Mouse (Mus musculus) limb, embryonic 10.5 days (tissue): Measurements from ENCODE around the gene Psmd12. TPM values are rescaled to one million over a fixed set of nuclear protein-coding genes. Genes with fewer than 3 reads are reported as not detected.
A peak's percentile ranks its signal among the peaks of the same experiment; 100 is the strongest.

Source experiments
- DNase-seq: peaks from one replicate; pipeline ENCODE4 v3.0.0-alpha.2; 2017; ENCODE audit warnings: low spot score
- H3K27ac ChIP-seq: fragments of 300-500 bp; sonication (generic); 2 replicates; pipeline ENCODE4 v1.5.1; 2016; ENCODE audit warnings: mild to moderate bottlenecking
- H3K27me3 ChIP-seq: fragments of 300-500 bp; sonication (generic); 2 replicates; pipeline ENCODE4 v1.6.1; 2016; ENCODE audit warnings: low read depth, mild to moderate bottlenecking; ENCODE audit not compliant: poor library complexity, severe bottlenecking
- H3K36me3 ChIP-seq: fragments of 300-500 bp; sonication (generic); 2 replicates; pipeline ENCODE4 v1.6.1; 2016; ENCODE audit warnings: mild to moderate bottlenecking, moderate library complexity
- H3K4me1 ChIP-seq: fragments of 300-500 bp; sonication (generic); 2 replicates; pipeline ENCODE4 v1.6.1; 2016
- H3K4me3 ChIP-seq: fragments of 300-500 bp; sonication (generic); 2 replicates; pipeline ENCODE4 v1.5.1; 2016; ENCODE audit warnings: mild to moderate bottlenecking, moderate library complexity
- H3K9me3 ChIP-seq: fragments of 300-500 bp; sonication (generic); replicated peaks from 2 replicates; pipeline ENCODE4 v1.6.1; 2016; ENCODE audit warnings: mild to moderate bottlenecking
- WGBS: fragments of 180-500 bp; shearing (Covaris S2); methylation state at CpG from one replicate; pipeline ENCODE4 v1.1.7; 2016; 5-methylcytosine and 5-hydroxymethylcytosine counted together
- polyA plus RNA-seq: library from polyadenylated mRNA; unstranded; fragments of >200 nt; fragmentation: Nextera tagmentation; extraction: Ambion mirVana; gene quantifications from 2 replicates; pipeline ENCODE4 v1.2.1, GENCODE M21; 2016

The Psmd12 gene
- polyA plus RNA-seq, 1 experiment from 2014 or later = 229 TPM

- Histone ChIP-seq H3K9me3 (no peaks in the 10 kb centered on the region), H3K36me3 (peaks cover 34% of the 10 kb centered on the region), H3K27ac (no peak overlapping the region), H3K27me3 (no peaks in the 10 kb centered on the region), H3K4me3 (no peak overlapping the region), H3K4me1 (peaks cover 30% of the 10 kb centered on the region)
- no peak for DNase-seq
- WGBS = 82% methylated on average over 1 of the region's 1 CpGs
Measured at GRCm38 (mm10) chr11:107465969-107466368, 13.3 kb upstream of the Psmd12 start.

GRCm38 (mm10) chr11:107466611-107467391, 12.5 kb upstream of the Psmd12 start:
- 84% methylated on average over 6 of the region's 6 CpGs for WGBS
- no peak for DNase-seq
- Histone ChIP-seq H3K4me3 (no peak overlapping the region), H3K36me3 (peaks cover 27% of the 10 kb centered on the region), H3K27ac (no peak overlapping the region), H3K9me3 (no peaks in the 10 kb centered on the region), H3K4me1 (peaks cover 38% of the 10 kb centered on the region), H3K27me3 (no peaks in the 10 kb centered on the region)

GRCm38 (mm10) chr11:107468252-107469030, 10.8 kb upstream of the Psmd12 start:
- WGBS = 22% methylated on average over 16 of the region's 16 CpGs
- Histone ChIP-seq H3K27ac (peak overlapping the region; percentile 94), H3K4me1 (peaks cover 50% of the 10 kb centered on the region), H3K27me3 (no peaks in the 10 kb centered on the region), H3K4me3 (peak overlapping the region; percentile 89), H3K9me3 (no peaks in the 10 kb centered on the region), H3K36me3 (peaks cover 14% of the 10 kb centered on the region)
- DNase-seq = peak; percentile 39

GRCm38 (mm10) chr11:107469031-107469522, 10.2 kb upstream of the Psmd12 start:
- peak overlapping the region; percentile 89 for H3K4me3 ChIP-seq
- WGBS = under 1% methylated on average over 38 of the region's 38 CpGs
- peak; percentile 87 for DNase-seq

GRCm38 (mm10) chr11:107469523-107470371, 9.5 kb upstream of the Psmd12 start:
- H3K27ac ChIP-seq = peak overlapping the region; percentile 94
- H3K4me3 ChIP-seq = peak overlapping the region; percentile 89
- peak; percentile 80 for DNase-seq
- H3K4me1 ChIP-seq = peaks cover 50% of the 10 kb centered on the region
- WGBS = under 1% methylated on average over 59 of the region's 59 CpGs
- no peaks in the 10 kb centered on the region for H3K9me3 ChIP-seq
- peaks cover 6% of the 10 kb centered on the region; the same call in 1 of the 2 replicates for H3K36me3 ChIP-seq
- H3K27me3 ChIP-seq = no peaks in the 10 kb centered on the region

More at GRCm38 (mm10) chr11:107469031-107469522, 10.2 kb upstream of the Psmd12 start:
- peak overlapping the region; percentile 94 for H3K27ac ChIP-seq
- H3K27me3 ChIP-seq = no peaks in the 10 kb centered on the region
- peaks cover 50% of the 10 kb centered on the region for H3K4me1 ChIP-seq
- no peaks in the 10 kb centered on the region for H3K9me3 ChIP-seq
- peaks cover 9% of the 10 kb centered on the region for H3K36me3 ChIP-seq

- peaks cover 50% of the 10 kb centered on the region for H3K4me1 ChIP-seq
- peak within 1 kb of the TSS; percentile 94 for H3K27ac ChIP-seq
- H3K9me3 ChIP-seq = no peaks in the 10 kb centered on the region
- no peaks in the 10 kb centered on the region for H3K27me3 ChIP-seq
- DNase-seq = peak; percentile 91
- peak within 1 kb of the TSS; percentile 89 for H3K4me3 ChIP-seq
- under 1% methylated on average over 37 of the region's 37 CpGs for WGBS
- H3K36me3 ChIP-seq = peaks cover 4% of the 10 kb centered on the region; the same call in 1 of the 2 replicates
Measured at GRCm38 (mm10) chr11:107470521-107471041, 8.7 kb upstream of the Psmd12 start, which contains the start of gene Pitpnc1. Pitpnc1 (minus strand) TSS chr11:107470699.

- Histone ChIP-seq H3K27me3 (no peaks in the 10 kb centered on the region), H3K27ac (peak overlapping the region; percentile 94), H3K4me3 (peak overlapping the region; percentile 89), H3K9me3 (no peaks in the 10 kb centered on the region), H3K36me3 (peaks cover 2% of the 10 kb centered on the region; the same call in 1 of the 2 replicates), H3K4me1 (peaks cover 50% of the 10 kb centered on the region)
- DNase-seq = no peak
- WGBS = 7% methylated on average over 11 of the region's 11 CpGs
Measured at GRCm38 (mm10) chr11:107471071-107471720, 8.1 kb upstream of the Psmd12 start.

- peaks cover 2% of the 10 kb centered on the region; the same call in 1 of the 2 replicates for H3K36me3 ChIP-seq
- no peaks in the 10 kb centered on the region for H3K27me3 ChIP-seq
- no peak overlapping the region for H3K4me3 ChIP-seq
- peak overlapping the region; percentile 94 for H3K27ac ChIP-seq
- no peak for DNase-seq
- no peaks in the 10 kb centered on the region for H3K9me3 ChIP-seq
- 89% methylated on average over 3 of the region's 3 CpGs for WGBS
- peaks cover 44% of the 10 kb centered on the region for H3K4me1 ChIP-seq
Measured at GRCm38 (mm10) chr11:107472304-107472703, 7.0 kb upstream of the Psmd12 start.

- WGBS = 27% methylated on average over 8 of the region's 8 CpGs
- H3K9me3 ChIP-seq = no peaks in the 10 kb centered on the region
- no peaks in the 10 kb centered on the region; the same call in 1 of the 2 replicates for H3K36me3 ChIP-seq
- peak overlapping the region; percentile 56; the same call in 1 of the 2 replicates for H3K27ac ChIP-seq
- H3K27me3 ChIP-seq = no peaks in the 10 kb centered on the region
- DNase-seq = peak; percentile 50
- no peak overlapping the region for H3K4me3 ChIP-seq
- peaks cover 38% of the 10 kb centered on the region for H3K4me1 ChIP-seq
Measured at GRCm38 (mm10) chr11:107473137-107473820, 6.0 kb upstream of the Psmd12 start.

GRCm38 (mm10) chr11:107479862-107480203, 549 bp downstream of the Psmd12 start:
- Histone ChIP-seq H3K4me3 (peak overlapping the region; percentile 97), H3K27ac (peak overlapping the region; percentile 95), H3K4me1 (peaks cover 20% of the 10 kb centered on the region), H3K27me3 (no peaks in the 10 kb centered on the region), H3K9me3 (no peaks in the 10 kb centered on the region), H3K36me3 (peaks cover 16% of the 10 kb centered on the region)
- DNase-seq = no peak
- under 1% methylated on average over 10 of the region's 10 CpGs for WGBS

GRCm38 (mm10) chr11:107484341-107484740, 5.1 kb downstream of the Psmd12 start:
- Histone ChIP-seq H3K27ac (no peak overlapping the region), H3K4me1 (peaks cover 18% of the 10 kb centered on the region), H3K4me3 (no peak overlapping the region), H3K27me3 (no peaks in the 10 kb centered on the region), H3K9me3 (no peaks in the 10 kb centered on the region), H3K36me3 (peaks cover 59% of the 10 kb centered on the region)
- DNase-seq = no peak
- 96% methylated on average over 3 of the region's 3 CpGs for whole genome bisulfite sequencing
